Mouse (Mus musculus) intestine, postnatal 0 days (tissue): ENCODE data around the gene Calm1. TPM values are rescaled to one million over a fixed set of nuclear protein-coding genes. Genes with fewer than 3 reads are reported as not detected.
"Not testable (repeated sequence)": the region's sequence is repeated elsewhere in the genome, so short reads cannot be mapped to it uniquely, and the experiment has no call there.

ENCODE experiments used
- ATAC-seq: fragments of 200-750 bp; cut with Nextera tagmentation; 2 replicates; pipeline ENCODE4 v1.8.0; 2017; ENCODE audit warnings: mild to moderate bottlenecking, moderate TSS enrichment, moderate library complexity
- H3K27ac ChIP-seq: fragments of 300-500 bp; sonication (generic); 2 replicates; pipeline ENCODE4 v1.5.1; 2014; ENCODE audit warnings: mild to moderate bottlenecking, low read depth, low read length, moderate library complexity
- H3K27me3 ChIP-seq: fragments of 300-500 bp; sonication (generic); replicated peaks from 2 replicates; pipeline ENCODE4 v1.6.1; 2014; ENCODE audit warnings: low read length, mixed read lengths; ENCODE audit not compliant: control insufficient read depth, insufficient read depth
- H3K36me3 ChIP-seq: fragments of 300-500 bp; sonication (generic); 2 replicates; pipeline ENCODE4 v1.6.1; 2014; ENCODE audit warnings: mild to moderate bottlenecking, moderate library complexity; ENCODE audit not compliant: control insufficient read depth, insufficient read depth
- H3K4me1 ChIP-seq: fragments of 300-500 bp; sonication (generic); replicated peaks from 2 replicates; pipeline ENCODE4 v1.6.1; 2014; ENCODE audit warnings: antibody characterized with exemption, low read length, mixed read lengths; ENCODE audit not compliant: control insufficient read depth, insufficient read depth
- H3K4me2 ChIP-seq: fragments of 300-500 bp; sonication (generic); replicated peaks from 2 replicates; pipeline ENCODE4 v1.6.1; 2014; ENCODE audit warnings: low read depth, mild to moderate bottlenecking, moderate library complexity
- H3K4me3 ChIP-seq: fragments of 300-500 bp; sonication (generic); 2 replicates; pipeline ENCODE4 v1.5.1; 2014; ENCODE audit warnings: low read depth, low read length
- H3K9ac ChIP-seq: fragments of 300-500 bp; sonication (generic); 2 replicates; pipeline ENCODE4 v1.6.1; 2014; ENCODE audit warnings: mild to moderate bottlenecking, low read depth, low read length
- H3K9me3 ChIP-seq: fragments of 300-500 bp; sonication (generic); 2 replicates; pipeline ENCODE4 v1.6.1; 2016; ENCODE audit warnings: mixed run types; ENCODE audit not compliant: control insufficient read depth
- CTCF ChIP-seq: sonication (generic); IDR thresholded peaks from 2 replicates; pipeline ENCODE4 v1.5.1; 2016; ENCODE audit warnings: low read depth, mild to moderate bottlenecking, control low read depth, antibody characterized with exemption, moderate library complexity
- WGBS: fragments of 180-500 bp; shearing (Covaris S2); extraction: QIAGEN DNeasy Blood & Tissue Kit; methylation state at CpG from one replicate; pipeline ENCODE4 v1.1.7; 2014; 5-methylcytosine and 5-hydroxymethylcytosine counted together
- polyA plus RNA-seq: library from polyadenylated mRNA; unstranded; fragments of >200 nt; fragmentation: Nextera tagmentation; extraction: Ambion mirVana; gene quantifications from 2 replicates; pipeline ENCODE4 v1.2.1, GENCODE M21; 2015

Calm1 gene
- polyA plus RNA-seq, 1 experiment from 2014 or later = 3,331 TPM

DNA sequence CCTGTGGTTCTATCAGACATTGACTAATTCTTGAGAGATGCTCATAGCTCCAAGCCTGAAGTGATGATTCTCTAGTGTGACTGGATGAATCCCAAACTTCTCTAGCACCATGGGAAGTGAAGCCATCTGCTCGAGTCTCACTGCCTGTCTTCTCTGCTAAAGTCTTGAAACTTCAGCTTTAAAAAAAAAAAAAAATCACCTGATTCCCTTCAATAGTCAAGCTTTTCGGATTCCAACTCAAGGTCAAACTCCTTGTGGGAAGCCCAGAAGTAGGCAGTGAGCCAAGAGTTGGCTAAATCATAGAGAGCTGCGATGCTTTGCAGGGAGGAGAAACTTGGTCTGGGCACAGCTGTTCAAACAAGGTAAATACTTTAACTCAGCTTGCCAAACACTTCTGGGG, 15.5 kb downstream of the Calm1 start:
- H3K4me1 ChIP-seq = no peaks in the 10 kb centered on the region
- 48% methylated on average over 3 of the region's 3 CpGs for WGBS
- no peaks in the 10 kb centered on the region for H3K36me3 ChIP-seq
- ATAC-seq = no peak
- H3K27ac ChIP-seq = no peak overlapping the region
- H3K4me2 ChIP-seq = no peak overlapping the region
- no peak overlapping the region for H3K4me3 ChIP-seq
- H3K9me3 ChIP-seq = no peaks in the 10 kb centered on the region
- H3K27me3 ChIP-seq = no peaks in the 10 kb centered on the region
- no peak for TF ChIP-seq CTCF
- no peak overlapping the region for H3K9ac ChIP-seq

DNA sequence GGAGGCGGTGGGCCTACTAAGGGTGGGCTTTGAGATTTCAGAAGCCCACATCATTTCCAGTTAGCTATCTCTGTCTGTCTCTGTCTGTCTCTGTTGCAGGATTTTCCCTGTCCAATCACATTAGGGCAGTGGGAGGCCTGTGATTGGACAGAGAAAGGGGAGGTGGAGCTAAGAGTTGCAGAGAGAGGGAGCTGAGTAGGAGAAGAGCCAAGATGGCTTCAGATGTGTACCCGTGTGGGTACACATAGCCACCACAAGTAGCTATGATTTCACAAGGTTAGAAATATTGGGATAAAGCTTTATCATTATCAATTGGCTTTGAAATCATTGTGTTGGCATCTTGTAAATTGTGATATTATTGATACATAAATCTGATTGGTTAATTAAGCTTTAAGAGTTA, 17.9 kb downstream of the Calm1 start:
- 98% methylated on average over 2 of the region's 2 CpGs for WGBS
- not testable (repeated sequence) for H3K27ac ChIP-seq, H3K4me1 ChIP-seq, H3K27me3 ChIP-seq, H3K36me3 ChIP-seq, H3K9ac ChIP-seq, H3K9me3 ChIP-seq, H3K4me2 ChIP-seq, ATAC-seq, H3K4me3 ChIP-seq

DNA sequence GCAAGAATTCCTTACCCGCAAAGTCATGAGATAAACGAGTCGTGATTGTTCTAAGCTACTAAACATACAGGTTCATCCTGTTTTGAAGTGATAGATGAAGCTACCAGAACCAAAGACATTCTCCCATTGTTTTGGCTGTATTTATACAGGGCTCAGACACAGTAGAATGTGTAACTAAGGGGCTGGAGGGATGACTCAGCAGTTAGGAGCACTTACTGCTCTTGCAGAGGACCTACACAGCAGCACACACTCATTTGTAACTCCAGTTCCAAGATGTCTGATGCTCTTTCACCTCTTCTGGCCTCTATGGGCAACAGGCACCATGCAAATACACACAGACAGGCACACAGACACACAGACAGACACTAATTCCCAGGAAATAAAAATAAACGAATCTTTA, 20.8 kb downstream of the Calm1 start:
- ATAC-seq = no peak
- H3K4me1 ChIP-seq = no peaks in the 10 kb centered on the region
- no peaks in the 10 kb centered on the region for H3K36me3 ChIP-seq
- no peak overlapping the region for H3K4me3 ChIP-seq
- no peaks in the 10 kb centered on the region for H3K9me3 ChIP-seq
- no peak overlapping the region for H3K27ac ChIP-seq
- no peak for TF ChIP-seq CTCF
- no peak overlapping the region for H3K4me2 ChIP-seq
- 52% methylated on average over 4 of the region's 4 CpGs for WGBS
- H3K27me3 ChIP-seq = no peaks in the 10 kb centered on the region
- H3K9ac ChIP-seq = no peak overlapping the region

DNA sequence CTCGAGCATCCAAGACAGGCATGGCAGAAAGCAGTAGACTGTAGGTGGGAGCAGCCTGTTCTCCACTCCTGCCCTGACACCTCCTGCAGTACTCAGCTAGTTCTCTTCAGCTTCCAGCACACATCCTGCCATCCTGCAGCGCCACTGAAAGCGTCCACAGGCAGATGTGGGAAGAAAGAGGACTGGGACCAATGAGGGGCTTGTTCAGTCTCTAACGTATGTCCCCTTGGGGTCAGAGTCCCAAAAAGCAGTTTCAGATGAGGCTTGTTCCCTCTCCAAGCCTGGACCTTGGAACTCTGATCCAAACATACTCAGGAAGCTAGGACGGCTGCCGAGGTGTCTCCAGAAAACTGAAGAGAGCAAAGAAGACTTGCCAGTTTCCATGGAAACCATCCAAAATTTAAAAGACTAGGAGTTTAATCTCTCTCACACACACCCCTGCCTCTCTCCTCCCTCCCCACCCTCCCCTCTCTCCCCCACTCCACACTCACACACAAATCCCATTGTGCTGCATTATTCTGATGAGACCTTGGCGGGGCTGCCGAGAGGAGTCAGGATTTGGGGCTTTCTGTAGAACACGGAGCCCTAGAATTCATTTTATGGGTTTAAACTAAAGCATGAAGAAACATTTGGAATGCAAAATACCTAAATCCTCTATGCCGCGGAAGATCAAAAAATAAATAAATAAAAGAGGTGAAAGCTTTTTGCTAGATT, 22.5 kb downstream of the Calm1 start:
- Histone ChIP-seq H3K27me3 (no peaks in the 10 kb centered on the region), H3K27ac (no peak overlapping the region), H3K4me3 (no peak overlapping the region), H3K4me2 (no peak overlapping the region), H3K4me1 (no peaks in the 10 kb centered on the region), H3K9me3 (no peaks in the 10 kb centered on the region), H3K9ac (no peak overlapping the region), H3K36me3 (no peaks in the 10 kb centered on the region)
- WGBS = 47% methylated on average over 11 of the region's 11 CpGs
- TF ChIP-seq CTCF = no peak
- no peak for ATAC-seq

DNA sequence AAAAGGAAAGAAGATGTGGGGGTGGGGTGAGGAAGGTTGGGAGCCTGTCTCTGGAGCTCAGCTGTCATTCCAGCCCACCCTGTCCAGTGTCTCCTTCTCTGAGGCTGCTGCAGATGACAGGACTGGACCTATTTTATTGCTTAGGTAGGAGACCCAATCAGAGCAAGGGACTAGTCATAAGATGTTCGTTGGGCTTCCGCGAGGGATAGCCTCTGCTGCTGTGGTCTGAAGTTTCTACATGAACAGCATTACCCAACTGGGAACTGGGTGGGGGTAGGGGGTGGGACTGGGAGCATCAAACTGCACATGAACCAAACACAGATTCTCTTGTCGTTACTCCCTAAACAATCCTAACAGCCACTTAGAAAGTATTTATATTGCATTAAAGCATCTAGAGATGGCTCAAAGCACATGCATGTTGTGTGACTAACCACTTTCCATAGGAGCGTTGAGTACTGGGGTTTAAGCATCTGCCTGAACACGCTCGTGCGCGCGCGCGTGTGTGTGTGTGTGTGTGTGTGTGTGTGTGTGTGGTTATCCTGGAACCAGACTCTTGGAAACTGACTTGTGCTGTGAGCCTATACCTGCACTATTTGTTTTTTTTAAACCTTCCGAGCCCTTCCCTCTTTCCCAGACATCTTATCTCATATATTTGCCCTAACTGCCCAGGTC, 23.2 kb downstream of the Calm1 start:
- no peak for ATAC-seq
- no peaks in the 10 kb centered on the region for H3K36me3 ChIP-seq
- H3K9me3 ChIP-seq = no peaks in the 10 kb centered on the region
- 81% methylated on average over 13 of the region's 13 CpGs for WGBS
- no peak for TF ChIP-seq CTCF
- H3K4me1 ChIP-seq = no peaks in the 10 kb centered on the region
- no peak overlapping the region for H3K4me2 ChIP-seq
- H3K4me3 ChIP-seq = no peak overlapping the region
- H3K27ac ChIP-seq = no peak overlapping the region
- H3K27me3 ChIP-seq = no peaks in the 10 kb centered on the region
- no peak overlapping the region for H3K9ac ChIP-seq

DNA sequence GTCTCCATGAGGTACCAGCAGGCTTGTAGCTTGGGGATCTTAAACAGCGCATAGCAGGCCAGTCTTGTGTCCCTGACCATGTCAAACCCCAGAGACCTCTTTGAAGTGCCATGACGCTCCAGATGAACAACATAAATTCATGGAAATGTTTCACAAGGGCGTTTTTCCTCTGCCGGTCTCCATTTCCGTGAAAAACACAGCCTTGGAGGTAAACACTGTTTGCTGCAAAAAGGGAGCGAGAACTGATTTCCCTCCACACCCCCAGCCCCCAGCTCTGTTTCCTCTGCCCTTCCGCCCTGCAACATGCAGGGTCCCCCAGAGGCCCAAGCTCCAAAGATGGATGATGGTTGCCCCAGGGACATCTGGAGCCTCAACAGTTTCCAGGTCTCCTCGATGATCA, 24.3 kb downstream of the Calm1 start:
- H3K4me3 ChIP-seq = no peak overlapping the region
- 67% methylated on average over 8 of the region's 8 CpGs for WGBS
- no peaks in the 10 kb centered on the region for H3K27me3 ChIP-seq
- H3K4me1 ChIP-seq = no peaks in the 10 kb centered on the region
- no peak overlapping the region for H3K4me2 ChIP-seq
- no peak for TF ChIP-seq CTCF
- no peak overlapping the region for H3K27ac ChIP-seq
- H3K9ac ChIP-seq = no peak overlapping the region
- H3K9me3 ChIP-seq = no peaks in the 10 kb centered on the region
- ATAC-seq = no peak
- no peaks in the 10 kb centered on the region for H3K36me3 ChIP-seq
